8 mouse cellular contexts compared by ENCODE assay signal in genomic region chr3:65829230-65829629, GRCm38 (mm10).
DNase-seq lines count a peak whose midpoint lies in the region; ATAC-seq lines count a peak whose summit lies in the region.

No protein-coding gene starts in this region.

- H3K4me1 ChIP-seq in embryonic facial prominence, embryonic 10.5 days, result peaks cover 17% of the 10 kb centered on the region
- peaks cover 55% of the 10 kb centered on the region for H3K4me1 ChIP-seq in heart, embryonic 15.5 days (replicated peaks)
- peaks cover 10% of the 10 kb centered on the region for H3K4me1 ChIP-seq in midbrain, embryonic 12.5 days

- peak; percentile 9 to 10 for DNase-seq in right cerebral cortex, adult 2 months (ENCODE audit: low spot score in 2 of 2)
- DNase-seq in right cerebral cortex, postnatal 36 days (ENCODE audit: low spot score in 2 of 2), result no peak
- peak; percentile 35 for DNase-seq in embryonic facial prominence, embryonic 10.5 days (ENCODE audit: low spot score)
- DNase-seq in kidney, postnatal 14 days, result peak; percentile 87
- DNase-seq in urinary bladder, postnatal 10 days (ENCODE audit: low spot score), result peak; percentile 27
- no peak for DNase-seq in c-Kit-positive CD71-positive TER-119-positive erythroid progenitor cells, embryonic 14.5 days (ENCODE audit: low spot score)

- no peak overlapping the region for H3K4me3 ChIP-seq in embryonic facial prominence, embryonic 10.5 days
- no peak overlapping the region for H3K4me3 ChIP-seq in heart, embryonic 15.5 days
- H3K4me3 ChIP-seq in midbrain, embryonic 12.5 days, result no peak overlapping the region

- H3K9me3 ChIP-seq in embryonic facial prominence, embryonic 10.5 days, result no peaks in the 10 kb centered on the region
- H3K9me3 ChIP-seq in heart, embryonic 15.5 days (replicated peaks), result no peaks in the 10 kb centered on the region
- H3K9me3 ChIP-seq in midbrain, embryonic 12.5 days, result no peaks in the 10 kb centered on the region

- no peaks in the 10 kb centered on the region for H3K36me3 ChIP-seq in embryonic facial prominence, embryonic 10.5 days (replicated peaks)
- H3K36me3 ChIP-seq in heart, embryonic 15.5 days, result no peaks in the 10 kb centered on the region
- no peaks in the 10 kb centered on the region for H3K36me3 ChIP-seq in midbrain, embryonic 12.5 days

- H3K27me3 ChIP-seq in embryonic facial prominence, embryonic 10.5 days (replicated peaks; ENCODE audit: low read depth, poor library complexity, severe bottlenecking), result peaks cover 7% of the 10 kb centered on the region; the same call in 1 of the 2 replicates
- no peaks in the 10 kb centered on the region for H3K27me3 ChIP-seq in heart, embryonic 15.5 days
- peaks cover 7% of the 10 kb centered on the region; the same call in 1 of the 2 replicates for H3K27me3 ChIP-seq in midbrain, embryonic 12.5 days

- H3K9ac ChIP-seq in heart, embryonic 15.5 days, result no peak overlapping the region
- H3K9ac ChIP-seq in midbrain, embryonic 12.5 days (replicated peaks), result no peak overlapping the region

- no peak overlapping the region for H3K27ac ChIP-seq in embryonic facial prominence, embryonic 10.5 days (replicated peaks)
- H3K27ac ChIP-seq in heart, embryonic 15.5 days, result peak overlapping the region; percentile 77
- H3K27ac ChIP-seq in midbrain, embryonic 12.5 days (replicated peaks), result no peak overlapping the region; the same call in 1 of the 2 replicates

- peak overlapping the region; percentile 40 for H3K4me2 ChIP-seq in heart, embryonic 15.5 days
- no peak overlapping the region for H3K4me2 ChIP-seq in midbrain, embryonic 12.5 days (replicated peaks)

- 14% methylated on average over 7 of the region's 7 CpGs for WGBS in embryonic facial prominence, embryonic 10.5 days
- 7% methylated on average over 7 of the region's 7 CpGs for WGBS in heart, embryonic 15.5 days
- WGBS in midbrain, embryonic 12.5 days, result 11% methylated on average over 7 of the region's 7 CpGs

- peak; percentile 91 for ATAC-seq in heart, embryonic 15.5 days (replicated peaks; ENCODE audit: insufficient number of reproducible peaks, insufficient read depth, low FRiP score, low read depth)
- ATAC-seq in midbrain, embryonic 12.5 days (ENCODE audit: low FRiP score, low read depth), result peak; percentile 78

Comparison
In these comparisons a context has a peak if more than half of its experiments do, and no peak if none do; other contexts are left out.
1. DNase-seq: peak in right cerebral cortex, adult 2 months (2 of 2), embryonic facial prominence, embryonic 10.5 days (single experiment), kidney, postnatal 14 days (single experiment) and urinary bladder, postnatal 10 days (single experiment); none in right cerebral cortex, postnatal 36 days (0 of 2) and c-Kit-positive CD71-positive TER-119-positive erythroid progenitor cells, embryonic 14.5 days (single experiment).